Mouse (Mus musculus) thymus, postnatal 10 days (tissue): ENCODE data around the gene Magee1.
"Not testable (repeated sequence)": the region's sequence is repeated elsewhere in the genome, so short reads cannot be mapped to it uniquely, and the experiment has no call there.

Experiments
- DNase-seq, 2 experiments: peaks; one replicate each; pipeline ENCODE4 v3.0.0; 2021; ENCODE audit warnings: low spot score in 2 of 2

The Magee1 gene

GRCm38 (mm10) chrX:105120275-105121226, at the start of gene Magee1:
Magee1 (plus strand) TSS chrX:105120378.
- peak; percentile 40 to 59 for DNase-seq

DNA sequence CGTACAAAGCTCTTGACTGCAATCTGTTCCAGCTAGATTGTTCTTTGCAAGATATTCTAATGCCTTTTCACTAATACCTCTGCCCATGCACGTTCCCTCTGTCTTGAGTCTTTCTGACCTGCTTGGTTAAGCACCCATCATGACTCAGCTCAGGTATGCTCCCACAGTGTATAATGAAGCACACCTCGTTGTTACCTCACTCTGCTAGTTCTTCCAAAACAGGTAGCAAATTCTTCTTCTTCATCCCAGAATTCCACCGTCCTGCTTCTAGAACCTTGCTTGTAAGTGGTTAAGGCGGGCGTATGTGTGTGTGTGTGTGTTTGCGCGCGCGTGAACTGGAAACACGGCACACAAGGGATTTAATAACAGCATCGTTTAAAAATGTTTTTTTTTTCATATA, 41.0 kb upstream of the Magee1 start:
- DNase-seq = no peak

DNA sequence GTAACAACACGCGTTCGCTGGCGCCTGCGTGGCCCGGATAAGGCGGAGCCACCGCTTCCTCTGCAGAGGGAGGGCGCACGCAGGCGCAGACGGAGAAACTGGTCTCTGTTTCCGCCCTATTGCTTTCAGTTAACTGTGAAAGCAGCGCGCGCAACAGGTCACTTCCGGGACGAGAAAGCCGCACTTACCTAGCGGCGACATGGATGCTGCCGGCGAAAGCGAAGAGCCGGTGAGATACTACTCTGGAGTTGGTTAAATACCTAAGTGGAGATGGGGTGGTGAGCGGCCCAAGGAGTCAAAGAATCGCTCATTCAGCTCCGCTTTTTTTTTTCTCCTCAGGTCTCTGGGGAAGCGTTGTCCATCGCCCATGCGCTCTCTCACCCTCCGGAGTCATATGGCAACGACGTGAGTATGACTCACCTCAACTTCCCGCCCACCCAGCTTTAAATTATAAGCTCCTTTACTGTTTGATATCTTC, 40.5 kb upstream of the Magee1 start, which contains the start of gene Pbdc1:
Gene Pbdc1 (plus strand): TSS at position 142 of the 478 bp plus-strand sequence.
- DNase-seq = peak; percentile 85 to 91

DNA sequence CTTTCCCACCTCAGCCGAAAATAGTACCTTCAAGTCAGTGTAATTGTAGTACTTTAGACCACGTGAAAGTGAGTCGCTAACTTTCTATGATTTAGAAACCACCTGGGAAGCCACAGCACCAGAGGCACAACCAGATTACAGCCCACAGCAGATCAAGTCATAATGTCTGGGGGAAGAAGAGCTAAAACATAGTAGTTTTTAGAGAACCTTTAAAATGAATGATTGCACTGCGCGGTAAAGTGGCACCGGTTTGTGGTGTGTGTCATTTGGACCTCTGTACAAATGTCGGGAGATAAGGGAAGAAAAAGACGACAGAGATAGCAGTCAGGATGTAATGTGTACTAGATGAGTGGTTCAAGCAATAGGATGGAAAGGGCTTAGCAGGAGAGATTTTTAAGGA, 40.1 kb upstream of the Magee1 start:
- DNase-seq = no peak

DNA sequence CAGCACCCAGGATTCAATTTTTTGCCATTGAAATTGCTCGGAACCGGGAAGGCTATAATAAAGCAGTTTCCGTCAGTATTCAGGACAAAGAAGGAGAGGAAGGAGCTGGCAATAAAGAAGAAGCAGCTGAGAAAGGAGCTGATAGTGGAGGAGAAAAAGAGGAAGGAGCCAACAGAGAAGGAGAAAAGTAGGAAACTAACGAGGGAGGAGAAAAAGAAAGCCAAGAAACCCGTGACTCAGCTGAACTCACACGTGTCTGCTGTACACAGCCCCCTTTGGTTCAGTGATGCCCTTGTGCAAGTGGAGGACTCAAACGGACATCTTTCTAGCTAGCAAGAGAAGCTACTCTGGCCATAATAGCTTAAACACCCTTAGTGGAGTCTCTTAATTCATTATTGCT, 37.2 kb upstream of the Magee1 start:
- DNase-seq = not testable (repeated sequence)

GRCm38 (mm10) chrX:105104175-105104574, 16.0 kb upstream of the Magee1 start:
- DNase-seq = peak in 1 of 2 experiments; percentile 33

- no peak for DNase-seq
Observed at GRCm38 (mm10) chrX:105114994-105115393, 5.2 kb upstream of the Magee1 start.

DNA sequence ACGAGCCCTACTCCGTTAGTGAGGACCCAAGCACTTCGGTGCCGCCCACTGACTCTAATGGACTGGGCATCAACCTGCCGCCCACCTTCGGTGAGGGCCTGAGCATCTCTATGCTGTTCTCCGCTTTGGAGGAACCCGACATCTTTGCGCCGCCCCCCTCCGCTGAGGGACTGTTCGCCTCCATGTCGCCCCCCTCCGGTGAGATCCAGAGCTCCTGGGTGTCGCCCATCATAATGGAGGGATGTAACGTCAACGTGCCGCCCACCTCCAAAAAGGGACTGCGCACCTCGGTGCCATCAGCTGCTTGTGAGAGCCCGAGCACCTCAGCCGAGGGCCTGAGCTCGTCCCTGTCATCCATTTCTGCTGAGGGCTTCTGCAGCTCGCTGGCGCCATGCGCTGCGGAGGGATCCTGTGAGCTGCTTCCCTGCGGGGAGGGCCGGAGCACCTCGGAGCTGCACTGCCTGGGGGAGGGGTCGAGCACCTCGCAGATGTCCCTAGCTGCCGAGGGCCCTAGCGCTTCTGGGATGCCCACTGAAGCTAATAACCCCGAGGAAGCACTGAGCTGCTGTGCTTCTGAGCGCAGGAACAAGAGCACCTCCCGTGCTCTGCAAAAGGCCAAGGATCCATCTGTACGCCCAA, 1.2 kb downstream of the Magee1 start:
- peak; percentile 66 to 76 for DNase-seq

- no peak for DNase-seq
Observed at GRCm38 (mm10) chrX:105124903-105125302, 4.7 kb downstream of the Magee1 start.

- DNase-seq = no peak
Observed at GRCm38 (mm10) chrX:105151872-105152461, 31.8 kb downstream of the Magee1 start.

- DNase-seq = not testable (repeated sequence)
Observed at GRCm38 (mm10) chrX:105165007-105165406, 44.8 kb downstream of the Magee1 start.

GRCm38 (mm10) chrX:105167217-105167616, 47.0 kb downstream of the Magee1 start:
- no peak for DNase-seq
